Mouse (Mus musculus): Measurements from ENCODE around the gene Tspoap1.
A peak's percentile ranks its signal among the peaks of the same experiment; 100 is the strongest.

Tspoap1 gene

GRCm38 (mm10) chr11:87745632-87746555, 14.4 kb upstream of the Tspoap1 start:
- peak in 1 of 2 experiments; percentile 27 for DNase-seq (ENCODE audit: low spot score in 2 of 2)

DNA sequence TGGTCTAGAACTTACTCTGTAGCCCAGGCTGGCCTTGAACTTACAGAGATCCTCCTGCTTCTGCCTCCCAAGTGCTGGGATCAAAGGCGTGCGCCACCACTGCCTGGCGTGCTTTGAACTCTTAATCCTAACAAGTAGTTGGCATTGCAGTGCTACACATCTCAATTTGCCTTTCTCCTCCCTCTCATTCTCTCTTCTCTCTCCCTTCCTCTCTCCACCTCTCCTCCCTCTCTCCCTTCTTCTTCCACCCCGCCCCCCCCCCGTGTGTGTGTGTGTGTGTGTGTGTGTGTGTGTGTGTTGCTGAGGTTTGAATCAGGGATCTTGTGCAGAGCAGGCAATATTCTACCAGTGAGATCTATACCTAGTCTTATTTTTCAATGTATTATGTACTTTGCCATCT, 13.0 kb upstream of the Tspoap1 start:
- no peak for DNase-seq (ENCODE audit: low spot score in 2 of 2)

DNA sequence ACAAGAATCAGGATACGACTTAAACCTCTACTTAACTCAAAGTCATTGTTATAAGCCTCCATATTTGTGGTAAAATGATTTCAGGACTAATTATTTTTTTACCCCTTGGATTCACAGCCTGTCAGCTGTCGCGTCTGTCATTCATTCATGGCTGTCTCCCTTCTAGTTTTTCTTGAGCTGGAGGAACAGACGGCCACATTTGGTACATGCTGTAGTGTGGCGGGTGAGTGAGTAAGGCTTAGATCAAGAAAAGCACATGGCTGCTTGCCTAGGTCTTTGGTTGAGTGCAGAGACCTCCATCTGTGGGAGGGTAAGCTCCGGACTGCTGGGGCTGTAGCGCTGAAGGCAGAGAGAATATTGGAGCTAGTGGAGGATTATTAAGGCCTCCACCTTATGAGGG, 12.6 kb upstream of the Tspoap1 start:
- DNase-seq (ENCODE audit: low spot score in 2 of 2) = no peak

- DNase-seq (ENCODE audit: low spot score in 2 of 2) = peak; percentile 86 to 89
Observed at GRCm38 (mm10) chr11:87748132-87749119, 11.9 kb upstream of the Tspoap1 start.

DNA sequence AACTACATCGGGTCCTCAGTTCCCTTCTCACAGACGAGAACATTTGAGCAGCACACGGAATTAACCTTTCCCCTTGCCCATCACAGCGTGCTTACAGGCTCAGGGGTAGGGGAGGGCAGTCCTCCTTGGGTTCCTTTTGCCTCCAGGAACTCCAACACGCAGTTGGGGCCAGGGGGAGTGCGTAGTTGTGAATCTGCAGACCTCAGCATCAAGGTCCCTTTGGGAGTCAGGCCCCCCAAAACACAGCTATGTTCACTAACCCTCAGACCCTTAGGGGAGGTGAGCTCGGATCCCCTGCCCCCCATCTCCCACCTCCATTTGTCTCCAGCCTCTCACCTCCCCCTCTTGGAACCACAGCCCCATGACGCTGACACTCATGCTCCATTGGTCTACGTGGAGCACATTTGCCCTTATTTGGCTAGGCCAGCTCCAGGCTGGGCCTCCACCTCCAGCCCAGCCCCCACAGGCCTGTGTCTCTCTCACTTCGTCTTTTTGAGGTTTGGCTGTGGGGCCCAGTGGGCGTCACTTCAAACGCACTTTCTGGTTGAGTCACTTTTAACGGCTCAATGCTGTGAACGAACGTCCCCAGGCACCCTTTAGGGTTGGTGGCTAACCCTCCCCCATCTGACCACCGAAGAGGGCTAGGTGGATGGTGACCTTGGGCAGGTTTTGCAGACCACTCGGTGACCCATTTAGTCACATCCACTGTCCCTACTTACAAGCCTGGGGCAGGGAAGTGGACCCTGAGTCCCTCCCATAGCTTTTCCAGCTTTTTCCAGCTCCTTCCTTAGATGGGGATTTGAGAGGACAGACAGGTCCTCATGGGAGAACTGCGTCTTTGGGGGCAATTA, 10.9 kb upstream of the Tspoap1 start:
- peak; percentile 84 to 93 for DNase-seq (ENCODE audit: low spot score in 2 of 2)

GRCm38 (mm10) chr11:87750043-87750421, 10.3 kb upstream of the Tspoap1 start:
- DNase-seq (ENCODE audit: low spot score in 2 of 2) = peak; percentile 73 to 78

DNA sequence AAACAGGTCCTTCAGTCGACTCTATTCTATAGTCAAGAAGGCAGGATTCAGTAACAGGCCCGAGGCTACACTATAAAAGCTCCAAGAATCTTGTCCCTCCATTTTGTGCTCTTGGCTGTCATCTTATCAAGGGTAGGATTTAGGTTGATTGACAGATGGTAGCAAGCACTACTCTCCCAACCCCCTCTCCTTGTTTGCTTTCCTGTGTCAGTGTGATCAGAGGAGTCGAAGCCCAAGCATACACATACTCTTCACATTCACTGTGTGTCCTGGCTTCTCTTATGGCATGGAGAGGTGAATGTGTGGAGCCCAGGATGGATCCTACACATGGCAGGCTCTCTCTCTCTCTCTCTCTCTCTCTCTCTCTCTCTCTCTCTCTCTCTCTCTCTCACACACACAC, 9.8 kb upstream of the Tspoap1 start:
- peak in 1 of 2 experiments; percentile 51 for DNase-seq (ENCODE audit: low spot score in 2 of 2)

- DNase-seq (ENCODE audit: low spot score in 2 of 2) = peak in 1 of 2 experiments; percentile 61
Observed at GRCm38 (mm10) chr11:87751031-87751430, 9.3 kb upstream of the Tspoap1 start.

DNA sequence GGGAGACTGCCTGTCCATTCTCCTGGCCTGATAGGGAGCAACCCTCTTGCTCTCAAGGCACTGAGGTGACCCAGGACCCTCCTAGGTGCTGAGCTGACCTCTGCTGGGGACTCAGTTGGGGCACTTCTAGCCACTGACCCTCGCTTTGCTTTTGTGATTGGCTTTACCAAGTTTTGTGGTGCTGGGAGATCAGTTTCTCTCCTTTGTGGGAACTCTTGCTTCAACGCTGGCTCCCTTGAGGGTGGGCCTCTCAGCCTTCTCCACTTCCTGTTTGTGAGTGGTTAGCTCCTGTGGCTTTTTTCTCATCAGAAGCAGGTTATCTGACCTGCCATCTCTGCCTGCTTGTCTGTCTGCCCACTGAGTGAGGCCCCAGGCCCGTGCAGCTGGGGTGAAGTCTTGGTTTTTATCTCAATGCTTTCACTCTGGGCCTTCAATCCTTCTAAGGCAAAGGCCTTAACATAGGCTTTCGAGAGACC, 8.8 kb upstream of the Tspoap1 start:
- peak; percentile 74 to 80 for DNase-seq (ENCODE audit: low spot score in 2 of 2)

DNA sequence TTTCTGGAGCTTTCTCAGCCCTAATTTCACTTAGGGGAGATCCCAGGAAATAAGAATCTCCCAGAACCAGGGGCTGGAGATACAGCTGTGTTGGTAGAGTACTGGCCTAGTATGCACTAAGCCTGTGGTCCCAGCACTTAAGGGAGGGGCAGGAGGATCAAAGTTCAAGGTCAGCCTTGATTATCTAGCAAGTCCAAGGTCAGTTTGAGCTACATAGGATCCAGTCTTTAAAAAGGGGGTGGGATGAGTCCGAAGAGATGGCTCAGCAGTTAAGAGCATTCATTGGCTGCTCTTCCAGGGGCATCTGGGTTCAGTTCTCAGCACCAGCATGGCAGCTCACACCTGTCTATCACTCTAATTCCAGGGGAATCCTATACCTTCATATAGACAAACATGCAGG, 8.0 kb upstream of the Tspoap1 start:
- peak in 1 of 2 experiments; percentile 26 for DNase-seq (ENCODE audit: low spot score in 2 of 2)

- DNase-seq (ENCODE audit: low spot score in 2 of 2) = peak; percentile 44 to 69
Observed at GRCm38 (mm10) chr11:87753255-87753654, 7.1 kb upstream of the Tspoap1 start.

DNA sequence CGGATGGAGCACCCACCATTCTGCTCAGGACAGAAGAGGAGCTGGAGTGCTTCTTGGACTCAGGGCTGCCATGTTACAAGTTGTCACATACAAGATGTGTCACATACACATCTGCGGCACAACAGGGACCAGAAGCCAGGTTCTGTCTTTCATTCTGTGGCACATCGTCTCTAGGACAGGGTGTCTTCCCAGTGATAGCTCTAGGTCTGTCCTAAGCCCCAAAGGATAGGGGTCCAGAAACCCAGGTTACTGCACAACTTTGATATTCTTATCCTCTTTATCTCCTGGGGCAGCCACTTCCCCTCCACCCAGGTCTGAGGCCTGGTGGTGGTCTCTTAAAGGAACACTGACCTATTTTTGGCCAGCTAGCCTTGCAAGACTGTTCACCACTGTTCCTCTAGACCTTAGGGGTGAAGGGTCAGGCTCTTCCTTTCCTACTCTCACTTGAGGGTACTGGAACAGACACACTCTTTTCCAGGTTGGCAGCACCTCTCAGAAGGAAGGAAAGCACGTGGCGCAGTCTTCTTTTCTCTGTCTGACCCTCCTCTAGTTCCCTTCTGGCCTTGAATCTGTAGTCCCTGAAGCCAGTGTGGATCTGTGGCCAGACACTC, 6.3 kb upstream of the Tspoap1 start:
- peak; percentile 46 to 60 for DNase-seq (ENCODE audit: low spot score in 2 of 2)

DNA sequence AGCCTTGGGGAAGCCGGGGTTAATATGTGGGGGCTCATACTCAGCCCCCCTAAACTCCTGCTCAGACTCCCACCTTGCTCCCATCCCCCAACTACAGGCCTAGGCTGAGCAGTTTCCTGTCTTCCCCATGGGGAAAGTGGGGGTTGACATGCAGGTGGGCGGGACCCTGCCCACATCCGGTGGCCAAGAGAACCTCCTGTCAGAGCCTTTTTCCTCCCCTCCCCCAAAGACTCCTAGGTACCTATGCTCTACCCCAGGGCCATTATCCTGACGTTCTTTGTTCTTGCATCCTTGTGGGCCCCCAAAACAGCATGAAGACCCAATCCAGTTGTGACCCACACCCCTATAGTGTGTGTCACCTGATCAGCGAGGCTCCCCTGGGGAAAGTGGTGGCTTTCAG, 5.7 kb upstream of the Tspoap1 start:
- DNase-seq (ENCODE audit: low spot score in 2 of 2) = peak; percentile 70 to 80

- DNase-seq (ENCODE audit: low spot score in 2 of 2) = peak; percentile 94 to 97
Observed at GRCm38 (mm10) chr11:87755360-87756017, 4.9 kb upstream of the Tspoap1 start.

- DNase-seq (ENCODE audit: low spot score in 2 of 2) = peak; percentile 80 to 81
Observed at GRCm38 (mm10) chr11:87756251-87756820, 4.0 kb upstream of the Tspoap1 start.

- DNase-seq (ENCODE audit: low spot score in 2 of 2) = peak; percentile 63
Observed at GRCm38 (mm10) chr11:87757001-87757954, 3.1 kb upstream of the Tspoap1 start.

- peak in 1 of 2 experiments; percentile 45 for DNase-seq (ENCODE audit: low spot score in 2 of 2)
Observed at GRCm38 (mm10) chr11:87758161-87758911, 2.0 kb upstream of the Tspoap1 start.
